Mouse (Mus musculus) layer of hippocampus, adult 11-12 months (tissue): Measurements from ENCODE around the gene Tbck.

Experiments used
- DNase-seq: peaks from one replicate; pipeline ENCODE4 v3.0.0; 2022; ENCODE audit warnings: low spot score

Tbck gene

GRCm38 (mm10) chr3:132683447-132684230 lies at the start of gene Tbck:
Tbck (plus strand) TSS chr3:132684144.
- peak; percentile 94 for DNase-seq

GRCm38 (mm10) chr3:132637080-132637479 lies 46.9 kb upstream of the Tbck start:
- DNase-seq, result no peak

GRCm38 (mm10) chr3:132644071-132644470 lies 39.9 kb upstream of the Tbck start:
- DNase-seq, result no peak

- DNase-seq, result no peak
Observed at GRCm38 (mm10) chr3:132646814-132647213, 37.1 kb upstream of the Tbck start.

- no peak for DNase-seq
Observed at GRCm38 (mm10) chr3:132649368-132649767, 34.6 kb upstream of the Tbck start.

- DNase-seq, result no peak
Observed at GRCm38 (mm10) chr3:132650191-132650590, 33.8 kb upstream of the Tbck start.

- DNase-seq, result peak; percentile 15
Observed at GRCm38 (mm10) chr3:132651776-132652175, 32.2 kb upstream of the Tbck start.

GRCm38 (mm10) chr3:132653959-132654358 lies 30.0 kb upstream of the Tbck start:
- DNase-seq, result no peak

- DNase-seq, result no peak
Observed at GRCm38 (mm10) chr3:132655955-132656354, 28.0 kb upstream of the Tbck start.

GRCm38 (mm10) chr3:132677494-132677893 lies 6.5 kb upstream of the Tbck start:
- no peak for DNase-seq

GRCm38 (mm10) chr3:132684231-132684928 lies 436 bp downstream of the Tbck start, which contains the start of gene Aimp1:
Aimp1 (minus strand) TSS chr3:132684370.
- DNase-seq, result no peak

GRCm38 (mm10) chr3:132701368-132701767 lies 17.4 kb downstream of the Tbck start:
- no peak for DNase-seq

GRCm38 (mm10) chr3:132704216-132704615 lies 20.3 kb downstream of the Tbck start:
- DNase-seq, result no peak

- no peak for DNase-seq
Observed at GRCm38 (mm10) chr3:132706977-132707376, 23.0 kb downstream of the Tbck start.

- no peak for DNase-seq
Observed at GRCm38 (mm10) chr3:132713913-132714312, 30.0 kb downstream of the Tbck start.

GRCm38 (mm10) chr3:132717316-132717715 lies 33.4 kb downstream of the Tbck start:
- DNase-seq, result no peak

- peak; percentile 14 for DNase-seq
Observed at GRCm38 (mm10) chr3:132724326-132724725, 40.4 kb downstream of the Tbck start.

GRCm38 (mm10) chr3:132744287-132745146 lies 60.6 kb downstream of the Tbck start:
- no peak for DNase-seq

GRCm38 (mm10) chr3:132747036-132747435 lies 63.1 kb downstream of the Tbck start:
- peak; percentile 63 for DNase-seq

- no peak for DNase-seq
Observed at GRCm38 (mm10) chr3:132747766-132748165, 63.8 kb downstream of the Tbck start.

GRCm38 (mm10) chr3:132748750-132749149 lies 64.8 kb downstream of the Tbck start:
- no peak for DNase-seq

- DNase-seq, result no peak
Observed at GRCm38 (mm10) chr3:132752772-132753171, 68.8 kb downstream of the Tbck start.
